Mouse (Mus musculus) kidney, adult 2 months (tissue): ENCODE measurements around the gene Hsd11b2.

Experiments
- CTCF ChIP-seq: fragments of 200-500 bp; conservative IDR thresholded peaks from 2 replicates; pipeline ENCODE4 v1.5.1; 2011; ENCODE audit warnings: low read depth, mild to moderate bottlenecking, control low read depth, low read length, moderate library complexity, mixed read lengths; ENCODE audit not compliant: insufficient read depth, insufficient read length
- POLR2A ChIP-seq: fragments of 200-500 bp; IDR thresholded peaks from one replicate; pipeline ENCODE4 v1.6.1; 2011; ENCODE audit warnings: low read depth, low read length, control low read depth

DNA sequence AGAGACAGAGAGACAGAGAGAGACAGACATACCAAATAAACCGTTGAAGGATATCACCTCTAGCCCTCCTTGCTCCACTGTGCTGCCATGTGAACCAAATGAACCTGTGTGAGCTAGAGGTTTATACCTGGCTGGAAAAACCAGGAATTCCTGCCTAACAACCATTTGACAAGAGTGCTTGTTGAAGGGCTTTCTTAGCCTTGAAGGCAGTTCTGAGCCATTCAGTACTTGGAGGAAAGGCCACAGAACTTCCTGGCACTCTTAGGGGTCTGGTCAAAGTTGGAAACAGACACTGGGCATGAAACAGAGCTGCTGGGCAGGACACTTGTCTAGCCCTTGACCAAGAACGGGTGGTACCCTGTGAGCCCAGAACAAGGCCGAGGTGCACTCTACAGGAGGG lies 24.0 kb upstream of the Hsd11b2 start:
- TF ChIP-seq CTCF, result no peak
- TF ChIP-seq POLR2A, result no peak
